Mouse (Mus musculus): ENCODE data around the gene Gpbp1. TPM values are rescaled to one million over a fixed set of nuclear protein-coding genes. Genes with fewer than 3 reads are reported as not detected.

Gpbp1 gene
- polyA plus RNA-seq, 1 experiment = 3.7 TPM

DNA sequence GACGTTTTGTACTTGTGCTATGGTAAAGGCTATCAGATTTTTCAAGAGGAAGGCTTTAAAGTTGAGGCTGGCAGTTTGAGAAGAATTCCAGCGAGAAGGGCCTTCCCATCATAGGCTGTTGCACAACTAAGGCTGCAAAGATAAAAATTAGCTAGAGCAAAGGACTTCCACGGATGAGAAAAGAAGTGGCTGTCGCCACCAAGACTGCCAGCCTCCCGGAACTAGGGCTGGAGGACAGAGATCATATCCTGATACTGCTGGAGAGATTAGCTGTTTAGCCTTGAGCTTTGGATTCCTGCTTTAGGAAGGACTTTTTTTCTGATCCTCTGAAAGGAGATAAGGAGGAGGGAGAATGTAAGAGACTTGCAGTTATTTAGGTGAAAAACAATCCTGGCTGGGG lies 28.4 kb upstream of the Gpbp1 start:
- H3K36me3 ChIP-seq (replicated peaks; ENCODE audit: low read length) = no peaks in the 10 kb centered on the region
- H3K4me3 ChIP-seq (replicated peaks) = no peak overlapping the region
- no peaks in the 10 kb centered on the region for H3K4me1 ChIP-seq
- TF ChIP-seq GATA1 (IDR thresholded peaks at IDR 0.05; ENCODE audit: borderline replicate concordance, low read length) = no peak
- no peak for TF ChIP-seq FLI1 (IDR thresholded peaks at IDR 0.05; ENCODE audit: low read length)
- H3K27me3 ChIP-seq (replicated peaks) = peaks cover 3% of the 10 kb centered on the region
- no peaks in the 10 kb centered on the region for H3K9me3 ChIP-seq

DNA sequence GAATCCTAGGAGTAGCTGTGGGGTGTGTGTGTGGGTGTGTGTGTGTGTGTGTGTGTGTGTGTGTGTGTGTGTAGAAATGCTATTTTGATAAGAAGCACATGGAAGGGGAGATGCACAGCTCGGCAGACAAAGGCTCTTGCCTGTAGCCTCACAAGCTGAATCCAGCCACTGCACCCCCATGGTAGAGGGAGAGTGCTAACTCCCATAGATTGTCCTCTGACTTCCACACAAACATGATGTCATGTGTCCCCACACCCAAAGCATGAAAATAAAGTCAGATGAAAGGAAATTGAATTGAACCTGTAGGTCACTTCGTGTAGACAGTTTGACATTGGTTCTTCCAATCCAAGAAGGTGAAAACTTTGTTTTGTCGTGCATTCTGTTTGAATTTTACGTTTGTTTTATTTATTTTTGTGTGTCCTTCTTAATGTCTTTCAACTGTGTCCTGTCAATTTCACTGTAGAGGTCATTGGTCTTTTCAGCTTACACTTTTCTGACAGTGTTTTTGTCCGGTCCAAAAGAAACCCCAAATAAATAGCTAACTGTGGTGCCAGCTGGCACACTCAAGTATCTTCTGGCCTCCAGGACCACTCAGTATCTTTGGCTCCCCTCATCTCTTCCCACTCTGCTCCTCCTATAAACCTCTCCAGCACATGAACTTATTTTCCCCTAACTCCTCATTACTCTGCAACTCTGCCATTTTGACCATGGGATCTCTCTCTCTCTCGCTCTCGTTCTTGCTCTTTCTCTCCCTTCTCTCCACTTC lies 26.7 kb upstream of the Gpbp1 start:
- H3K9me3 ChIP-seq = peaks cover 9% of the 10 kb centered on the region; the same call in 1 of the 2 replicates
- TF ChIP-seq GATA1 (IDR thresholded peaks at IDR 0.05; ENCODE audit: borderline replicate concordance, low read length) (no peak), FLI1 (IDR thresholded peaks at IDR 0.05; ENCODE audit: low read length) (no peak)
- H3K36me3 ChIP-seq (replicated peaks; ENCODE audit: low read length) = no peaks in the 10 kb centered on the region
- no peak overlapping the region for H3K4me3 ChIP-seq (replicated peaks)
- no peaks in the 10 kb centered on the region for H3K4me1 ChIP-seq
- H3K27me3 ChIP-seq (replicated peaks) = peaks cover 6% of the 10 kb centered on the region

DNA sequence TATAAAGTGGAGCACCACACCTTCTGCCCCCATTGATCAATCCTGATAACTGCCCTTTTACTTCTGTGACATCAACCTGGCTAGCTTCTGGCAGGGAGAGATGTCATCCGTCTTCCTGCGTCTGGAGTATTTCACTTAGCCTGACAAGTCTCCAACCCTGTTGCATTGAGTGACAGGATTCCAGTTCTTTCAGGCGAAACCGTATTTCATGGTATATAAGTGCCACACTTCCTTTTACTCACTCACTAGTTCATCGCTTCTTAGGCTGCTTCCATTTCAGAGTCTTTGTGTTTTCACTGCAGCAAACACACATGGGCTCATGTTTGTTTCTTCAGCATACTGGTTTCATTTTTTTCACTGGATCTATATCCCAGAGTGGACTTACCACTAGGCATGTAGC lies 19.5 kb upstream of the Gpbp1 start:
- Histone ChIP-seq H3K4me1 (peaks cover 11% of the 10 kb centered on the region; the same call in 1 of the 2 replicates), H3K36me3 (replicated peaks; ENCODE audit: low read length) (no peaks in the 10 kb centered on the region), H3K9me3 (peaks cover 9% of the 10 kb centered on the region; the same call in 1 of the 2 replicates), H3K27me3 (replicated peaks) (peaks cover 7% of the 10 kb centered on the region), H3K4me3 (replicated peaks) (peak overlapping the region; percentile 65)
- TF ChIP-seq GATA1 (IDR thresholded peaks at IDR 0.05; ENCODE audit: borderline replicate concordance, low read length) (no peak), FLI1 (IDR thresholded peaks at IDR 0.05; ENCODE audit: low read length) (no peak)

DNA sequence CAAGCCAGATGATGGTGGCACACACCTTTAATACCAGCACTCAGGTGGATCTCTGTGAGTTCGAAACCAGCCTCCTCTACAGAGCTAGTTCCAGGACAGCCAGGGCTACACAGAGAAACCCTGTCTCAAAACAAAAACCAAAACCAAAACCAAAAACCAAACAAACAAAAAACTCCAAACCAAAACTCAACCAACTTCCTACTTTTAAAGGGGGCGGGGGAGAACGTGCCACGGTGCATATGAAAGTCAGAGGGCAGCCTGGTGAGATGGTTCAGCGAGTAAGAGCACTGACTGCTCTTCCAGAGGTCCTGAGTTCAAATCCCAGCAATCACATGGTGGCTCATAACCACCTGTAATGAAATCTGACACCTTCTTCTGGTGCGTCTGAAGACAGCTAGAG lies 18.7 kb upstream of the Gpbp1 start:
- Histone ChIP-seq H3K4me3 (replicated peaks) (peak overlapping the region; percentile 76), H3K4me1 (peaks cover 11% of the 10 kb centered on the region; the same call in 1 of the 2 replicates), H3K27me3 (replicated peaks) (peaks cover 7% of the 10 kb centered on the region), H3K36me3 (replicated peaks; ENCODE audit: low read length) (no peaks in the 10 kb centered on the region), H3K9me3 (peaks cover 9% of the 10 kb centered on the region; the same call in 1 of the 2 replicates)
- TF ChIP-seq FLI1 (IDR thresholded peaks at IDR 0.05; ENCODE audit: low read length) (no peak), GATA1 (IDR thresholded peaks at IDR 0.05; ENCODE audit: borderline replicate concordance, low read length) (no peak)

DNA sequence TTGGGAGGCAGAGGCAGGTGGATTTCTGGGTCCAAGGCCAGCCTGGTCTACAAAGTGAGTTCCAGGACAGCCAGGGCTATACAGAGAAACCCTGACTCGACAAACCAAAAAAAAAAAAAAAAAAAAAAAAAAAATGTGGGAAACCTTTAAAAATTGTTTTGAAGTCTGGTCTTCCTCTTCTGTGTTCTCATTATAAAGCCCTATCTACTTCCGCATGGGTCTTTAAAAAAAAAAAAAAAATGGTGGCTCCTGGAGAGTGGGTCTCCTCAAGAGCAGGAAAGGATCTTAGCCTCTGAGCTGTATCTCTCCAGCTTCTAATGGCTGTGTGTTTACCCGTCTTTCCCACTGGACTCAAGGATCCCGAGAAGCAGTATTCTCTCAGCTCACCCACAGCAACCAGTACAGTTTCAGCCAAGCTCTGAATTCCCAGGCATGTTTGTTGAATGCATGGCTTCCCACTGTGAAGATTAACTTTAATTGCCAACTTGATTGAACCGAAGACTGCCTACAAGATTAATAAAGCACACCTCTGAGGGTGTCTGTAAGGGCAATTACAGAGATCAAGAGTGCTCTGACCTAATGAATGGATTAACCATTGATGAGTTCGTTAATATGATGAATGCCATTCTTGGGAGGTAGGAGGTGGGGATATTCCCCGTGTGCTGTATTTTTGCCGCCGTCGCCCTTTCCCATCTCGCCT lies 4.6 kb upstream of the Gpbp1 start:
- TF ChIP-seq FLI1 (IDR thresholded peaks at IDR 0.05; ENCODE audit: low read length) (no peak), GATA1 (IDR thresholded peaks at IDR 0.05; ENCODE audit: borderline replicate concordance, low read length) (no peak)
- no peaks in the 10 kb centered on the region for H3K9me3 ChIP-seq

DNA sequence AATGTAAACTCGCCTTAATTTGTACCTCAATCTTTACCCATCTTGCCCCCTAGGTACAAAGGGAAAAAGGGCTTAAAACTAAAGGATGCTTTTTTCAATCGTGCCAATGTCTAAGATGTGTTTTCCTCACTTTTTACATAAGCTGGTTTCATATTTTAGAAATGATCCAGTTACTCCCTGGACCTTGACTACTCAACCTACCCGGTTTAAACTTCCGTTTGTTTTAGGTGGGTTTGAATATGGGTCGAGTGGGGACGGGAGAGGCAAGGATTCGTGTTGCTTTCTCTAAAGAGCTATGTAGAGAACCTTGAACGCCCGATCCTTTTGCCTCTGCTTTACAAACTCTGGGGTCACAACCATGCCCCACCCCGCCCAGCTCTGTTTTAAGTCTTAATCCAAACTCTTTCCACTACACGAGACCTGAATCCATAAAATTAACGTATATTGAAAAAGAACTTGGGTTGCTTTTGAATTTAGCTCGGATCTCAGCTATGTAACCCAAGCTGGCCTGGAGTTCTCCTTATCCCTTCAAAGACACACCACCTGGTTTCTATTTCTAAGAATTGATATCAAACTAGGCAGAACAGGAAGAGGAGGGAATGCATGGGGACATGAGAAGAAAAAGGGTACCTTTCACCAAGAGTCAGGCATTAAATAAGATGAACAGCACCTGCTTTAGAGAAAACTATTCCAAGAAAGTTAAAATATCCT lies 1.3 kb upstream of the Gpbp1 start:
- TF ChIP-seq GATA1 (IDR thresholded peaks at IDR 0.05; ENCODE audit: borderline replicate concordance, low read length) (no peak), FLI1 (IDR thresholded peaks at IDR 0.05; ENCODE audit: low read length) (no peak)
- Histone ChIP-seq H3K4me1 (peaks cover 7% of the 10 kb centered on the region; the same call in 1 of the 2 replicates), H3K9me3 (no peaks in the 10 kb centered on the region), H3K36me3 (replicated peaks; ENCODE audit: low read length) (no peaks in the 10 kb centered on the region), H3K27me3 (replicated peaks) (peaks cover 15% of the 10 kb centered on the region), H3K4me3 (replicated peaks) (peak overlapping the region; percentile 93)

More for the DNA sequence above, 4.6 kb upstream of the Gpbp1 start:
- Histone ChIP-seq H3K27me3 (replicated peaks) (peaks cover 16% of the 10 kb centered on the region), H3K4me3 (replicated peaks) (no peak overlapping the region), H3K36me3 (replicated peaks; ENCODE audit: low read length) (no peaks in the 10 kb centered on the region), H3K4me1 (peaks cover 7% of the 10 kb centered on the region; the same call in 1 of the 2 replicates)

DNA sequence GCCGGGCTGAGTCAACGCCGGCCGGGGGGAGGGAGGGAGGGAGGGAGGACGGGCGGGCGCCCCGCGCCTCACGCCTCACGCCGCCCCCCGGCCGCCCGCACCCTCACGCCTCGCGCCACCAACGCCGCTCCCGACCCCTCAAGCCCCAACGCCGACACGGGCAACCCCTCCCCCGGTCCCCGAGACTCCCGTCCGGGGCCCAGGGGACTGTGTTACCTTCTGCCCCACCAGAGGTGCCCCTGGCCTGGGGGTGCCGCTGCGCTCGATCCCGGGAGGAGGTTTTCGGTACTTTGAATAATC lies 459 bp downstream of the Gpbp1 start:
- TF ChIP-seq FLI1 (IDR thresholded peaks at IDR 0.05; ENCODE audit: low read length) (no peak), GATA1 (IDR thresholded peaks at IDR 0.05; ENCODE audit: borderline replicate concordance, low read length) (no peak)

DNA sequence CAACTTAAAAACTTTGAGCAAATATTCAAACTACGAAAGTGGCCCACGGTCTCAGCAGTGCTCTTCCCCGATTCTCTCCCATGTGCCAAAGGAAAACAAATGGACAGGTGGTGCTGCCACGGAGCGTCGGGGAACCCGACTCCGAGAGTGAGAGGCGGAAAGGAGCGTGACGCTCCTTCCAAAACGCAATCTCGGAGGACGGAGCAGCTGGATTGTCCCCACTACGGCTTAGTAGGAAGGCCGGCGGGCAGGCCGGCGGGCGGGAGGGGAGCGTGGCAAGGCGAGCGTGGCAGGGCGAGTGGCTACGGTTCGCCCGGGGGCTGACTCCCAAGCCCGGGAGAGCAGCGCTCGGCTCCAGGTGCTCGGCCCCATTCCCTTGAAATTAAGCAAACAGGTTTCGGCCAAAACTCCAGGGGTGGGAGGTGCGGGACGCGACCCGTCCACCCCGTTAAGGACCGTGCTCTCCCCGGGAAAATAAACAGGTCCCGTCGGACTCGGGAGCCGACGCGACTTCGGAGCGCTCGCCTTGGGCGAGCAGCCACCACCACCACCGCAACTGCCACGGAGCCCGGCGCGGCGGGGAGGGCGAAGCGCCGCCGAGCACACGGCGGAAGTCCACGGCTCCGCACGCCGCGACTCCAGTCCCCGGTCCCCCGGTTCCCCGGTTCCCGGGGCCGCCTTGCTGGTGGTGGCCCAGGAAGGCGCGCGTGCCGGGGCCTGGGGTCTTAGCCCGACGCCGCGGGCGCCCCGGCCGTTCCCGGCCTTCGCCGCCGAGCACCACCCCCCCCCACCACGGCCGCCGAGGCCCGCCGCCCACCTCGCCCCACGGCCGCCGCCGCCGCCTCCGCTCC lies 1.0 kb downstream of the Gpbp1 start:
- peaks cover 3% of the 10 kb centered on the region for H3K36me3 ChIP-seq (replicated peaks; ENCODE audit: low read length)
- peaks cover 21% of the 10 kb centered on the region; the same call in 1 of the 2 replicates for H3K4me1 ChIP-seq
- peaks cover 7% of the 10 kb centered on the region for H3K27me3 ChIP-seq (replicated peaks)
- no peak for TF ChIP-seq GATA1 (IDR thresholded peaks at IDR 0.05; ENCODE audit: borderline replicate concordance, low read length)
- no peak for TF ChIP-seq FLI1 (IDR thresholded peaks at IDR 0.05; ENCODE audit: low read length)
- H3K4me3 ChIP-seq (replicated peaks) = peak overlapping the region; percentile 96
- no peaks in the 10 kb centered on the region for H3K9me3 ChIP-seq

More for the DNA sequence above, 459 bp downstream of the Gpbp1 start:
- H3K4me1 ChIP-seq = peaks cover 16% of the 10 kb centered on the region; the same call in 1 of the 2 replicates
- peaks cover 3% of the 10 kb centered on the region for H3K36me3 ChIP-seq (replicated peaks; ENCODE audit: low read length)
- no peaks in the 10 kb centered on the region for H3K9me3 ChIP-seq
- H3K4me3 ChIP-seq (replicated peaks) = peak overlapping the region; percentile 96
- peaks cover 7% of the 10 kb centered on the region for H3K27me3 ChIP-seq (replicated peaks)

DNA sequence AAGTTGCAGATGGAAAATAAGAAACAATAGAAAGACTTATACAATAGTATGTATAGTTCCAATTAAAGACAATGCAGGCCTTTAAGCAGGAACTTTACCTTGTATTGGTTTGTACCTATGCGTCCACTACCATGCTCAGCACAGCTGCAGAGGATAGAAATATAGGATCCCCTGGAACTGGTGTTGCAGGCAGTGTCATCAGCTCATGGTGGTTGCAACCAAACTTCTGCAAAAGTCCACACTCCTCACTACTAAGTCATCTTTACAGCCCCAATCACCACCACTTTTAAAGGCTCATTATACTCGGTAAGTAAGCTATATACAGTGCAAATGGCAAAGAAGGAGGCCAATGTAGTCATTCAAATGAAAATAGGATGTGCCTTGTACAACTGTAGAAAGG lies 12.2 kb downstream of the Gpbp1 start:
- H3K9me3 ChIP-seq = no peaks in the 10 kb centered on the region
- TF ChIP-seq GATA1 (IDR thresholded peaks at IDR 0.05; ENCODE audit: borderline replicate concordance, low read length) = no peak
- TF ChIP-seq FLI1 (IDR thresholded peaks at IDR 0.05; ENCODE audit: low read length) = no peak
- H3K4me1 ChIP-seq = peaks cover 72% of the 10 kb centered on the region
- peaks cover 61% of the 10 kb centered on the region for H3K36me3 ChIP-seq (replicated peaks; ENCODE audit: low read length)
- peak overlapping the region; percentile 18 for H3K4me3 ChIP-seq (replicated peaks)
- H3K27me3 ChIP-seq (replicated peaks) = no peaks in the 10 kb centered on the region
